Mouse (Mus musculus): ENCODE data around the gene Gm21988. TPM values are rescaled to one million over a fixed set of nuclear protein-coding genes. Genes with fewer than 3 reads are reported as not detected.

Gm21988 gene
- total RNA-seq, 1 experiment, result 2.4 TPM

DNA sequence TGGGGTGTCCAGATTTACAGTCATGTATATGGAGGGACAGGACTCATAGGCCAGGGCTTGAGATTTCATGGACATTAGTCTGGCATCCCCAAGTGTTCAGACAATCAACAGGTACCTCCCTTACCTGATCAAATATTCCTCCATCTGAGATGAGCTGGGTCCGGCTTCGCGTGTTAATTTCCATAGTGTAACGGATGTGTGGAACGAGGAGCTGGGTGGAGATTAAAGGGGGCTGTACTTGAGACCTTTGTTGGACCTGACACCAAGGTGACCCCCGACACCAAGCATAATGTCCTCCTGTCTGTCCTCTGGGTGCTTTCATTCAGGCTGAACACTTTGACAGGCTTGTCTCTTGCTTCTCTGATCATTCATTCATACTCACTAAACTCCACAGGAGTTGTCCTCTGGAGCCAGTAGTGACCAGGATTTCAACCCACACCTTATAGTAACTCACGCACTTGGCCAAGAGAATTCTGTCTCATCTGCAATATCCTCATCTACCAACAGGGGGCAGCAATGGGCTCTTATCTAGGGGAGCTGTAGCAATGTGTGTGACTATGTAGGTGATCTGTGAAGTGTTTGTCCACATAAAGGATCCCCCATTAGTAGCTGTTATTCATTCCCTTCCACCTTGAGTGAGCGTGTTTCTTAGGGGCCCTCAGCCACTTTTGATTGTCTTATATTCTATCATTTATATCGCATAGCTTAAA is 7.7 kb upstream of the Gm21988 start:
- Histone ChIP-seq H3K36me3 (ENCODE audit: control insufficient read depth, insufficient read depth, low read length, poor library complexity, severe bottlenecking) (no peaks in the 10 kb centered on the region), H3K4me3 (ENCODE audit: insufficient read depth in 1 of 2, low read depth in 1 of 2, low read length in 2 of 2, poor library complexity in 1 of 2, severe bottlenecking in 1 of 2) (no peak overlapping the region), H3K9me3 (ENCODE audit: control insufficient read depth, insufficient read depth, low read depth, low read length) (no peaks in the 10 kb centered on the region), H3K9ac (ENCODE audit: insufficient read depth, low read depth, low read length, poor library complexity, severe bottlenecking) (no peak overlapping the region), H3K27ac (ENCODE audit: insufficient read depth, low read depth, low read length, poor library complexity, severe bottlenecking) (no peak overlapping the region), H3K4me1 (ENCODE audit: control insufficient read depth in 2 of 2, insufficient read depth in 2 of 2, low read length in 2 of 2, poor library complexity in 1 of 2) (peaks cover 1 to 7% of the 10 kb centered on the region in 2 experiments; a peak in 2 of 4 replicates)
- TF ChIP-seq ZC3H11A (IDR thresholded peaks at IDR 0.05; ENCODE audit: borderline replicate concordance, low read depth, low read length) (no peak), MAFK (IDR thresholded peaks at IDR 0.05; ENCODE audit: insufficient read depth, low read depth, low read length) (peak; percentile 68; the same call in 1 of the 2 replicates)
- DNase-seq (ENCODE audit: low read depth, low spot score), result peak; percentile 68
- in situ Hi-C loops (cut with MboI; ENCODE audit: low sequenced_read_pairs in 2 of 2, unreplicated experiment in 2 of 2), result no loop called here

DNA sequence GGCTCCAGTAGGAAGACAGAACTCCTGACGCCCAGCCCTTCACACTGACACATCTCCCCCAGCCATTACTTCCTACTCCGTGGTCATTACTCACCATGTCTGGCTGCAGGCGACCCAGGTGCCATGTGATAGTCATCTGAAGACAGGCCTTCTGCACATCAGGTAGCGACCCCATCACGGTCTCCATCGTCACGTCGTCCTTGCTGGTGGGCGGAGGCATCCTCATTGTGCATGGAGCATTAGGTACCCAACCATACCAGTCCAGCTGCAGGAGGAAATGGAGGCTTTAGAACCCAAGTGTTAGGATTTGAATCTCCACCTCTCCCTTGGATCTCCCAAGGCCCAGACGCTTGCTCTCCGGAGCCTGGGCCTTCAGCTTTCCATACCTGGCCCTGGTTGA is 3.0 kb upstream of the Gm21988 start:
- in situ Hi-C loops (cut with MboI; ENCODE audit: low sequenced_read_pairs in 2 of 2, unreplicated experiment in 2 of 2), result no loop called here
- Histone ChIP-seq H3K27ac (ENCODE audit: insufficient read depth, low read depth, low read length, poor library complexity, severe bottlenecking) (no peak overlapping the region), H3K9me3 (ENCODE audit: control insufficient read depth, insufficient read depth, low read depth, low read length) (no peaks in the 10 kb centered on the region), H3K4me3 (ENCODE audit: insufficient read depth in 1 of 2, low read depth in 1 of 2, low read length in 2 of 2, poor library complexity in 1 of 2, severe bottlenecking in 1 of 2) (no peak overlapping the region), H3K9ac (ENCODE audit: insufficient read depth, low read depth, low read length, poor library complexity, severe bottlenecking) (no peak overlapping the region), H3K4me1 (ENCODE audit: control insufficient read depth in 2 of 2, insufficient read depth in 2 of 2, low read length in 2 of 2, poor library complexity in 1 of 2) (peaks cover 9 to 10% of the 10 kb centered on the region in 2 experiments; a peak in 3 of 4 replicates), H3K36me3 (ENCODE audit: control insufficient read depth, insufficient read depth, low read length, poor library complexity, severe bottlenecking) (peaks cover 3% of the 10 kb centered on the region; the same call in 1 of the 2 replicates)
- TF ChIP-seq HCFC1 (IDR thresholded peaks at IDR 0.05; ENCODE audit: borderline replicate concordance, insufficient read depth, low read length), result no peak
- no peak for TF ChIP-seq MAFK (IDR thresholded peaks at IDR 0.05; ENCODE audit: insufficient read depth, low read depth, low read length)
- no peak for TF ChIP-seq ZC3H11A (IDR thresholded peaks at IDR 0.05; ENCODE audit: borderline replicate concordance, low read depth, low read length)
- TF ChIP-seq ZNF384 (IDR thresholded peaks at IDR 0.05; ENCODE audit: low read depth, low read length), result no peak
- TF ChIP-seq CHD2 (IDR thresholded peaks at IDR 0.05; ENCODE audit: low read depth, low read length), result no peak
- DNase-seq (ENCODE audit: low read depth, low spot score), result no peak

DNA sequence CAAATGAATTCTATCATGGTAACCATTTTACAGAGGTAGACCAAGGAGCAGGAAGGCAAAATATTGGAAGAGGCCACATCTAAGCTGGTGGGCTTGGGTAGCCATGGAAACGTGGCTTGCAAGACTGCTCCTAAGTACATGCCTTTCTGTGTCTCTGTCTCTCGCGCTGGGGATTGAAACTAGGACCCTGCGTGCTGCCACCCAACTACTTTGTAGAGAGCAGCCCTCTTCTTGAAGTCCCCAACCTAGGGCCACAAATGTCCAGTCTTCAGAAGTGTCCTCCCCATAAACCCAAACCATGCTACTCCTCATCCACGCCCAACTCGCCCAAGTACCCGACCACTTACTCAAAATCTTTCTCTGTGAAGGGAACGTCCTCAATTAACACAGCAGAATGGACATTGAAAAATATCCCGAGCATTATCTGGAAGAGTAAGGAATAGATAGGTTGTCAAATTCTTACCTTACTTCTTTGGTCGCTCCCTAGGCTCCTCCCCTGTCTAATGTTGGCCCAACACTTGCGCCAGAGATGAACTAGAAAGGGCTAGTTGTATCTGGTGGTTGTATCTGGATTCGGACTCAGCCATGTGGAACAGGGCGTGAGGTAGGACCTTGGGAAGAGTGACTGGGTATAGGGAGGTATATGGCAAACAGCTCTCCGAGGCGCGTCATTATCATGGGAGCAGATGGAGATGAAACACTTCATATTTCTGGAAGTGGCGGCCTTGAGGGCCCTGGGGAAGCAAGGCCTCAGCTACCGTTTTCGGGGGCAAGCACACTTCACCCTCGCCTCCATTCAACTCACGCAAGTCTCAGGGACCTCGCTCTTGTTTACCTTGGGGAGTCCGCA is 814 bp downstream of the Gm21988 start:
- Histone ChIP-seq H3K4me1 (ENCODE audit: control insufficient read depth in 2 of 2, insufficient read depth in 2 of 2, low read length in 2 of 2, poor library complexity in 1 of 2) (peaks cover 7 to 16% of the 10 kb centered on the region in 2 experiments; a peak in 3 of 4 replicates), H3K9ac (ENCODE audit: insufficient read depth, low read depth, low read length, poor library complexity, severe bottlenecking) (peak overlapping the region; percentile 89), H3K9me3 (ENCODE audit: control insufficient read depth, insufficient read depth, low read depth, low read length) (no peaks in the 10 kb centered on the region), H3K4me3 (ENCODE audit: insufficient read depth in 1 of 2, low read depth in 1 of 2, low read length in 2 of 2, poor library complexity in 1 of 2, severe bottlenecking in 1 of 2) (peak overlapping the region; percentile 86 to 98), H3K27ac (ENCODE audit: insufficient read depth, low read depth, low read length, poor library complexity, severe bottlenecking) (no peak overlapping the region), H3K36me3 (ENCODE audit: control insufficient read depth, insufficient read depth, low read length, poor library complexity, severe bottlenecking) (peaks cover 17% of the 10 kb centered on the region)
- DNase-seq (ENCODE audit: low read depth, low spot score), result no peak
- in situ Hi-C loops (cut with MboI; ENCODE audit: low sequenced_read_pairs in 2 of 2, unreplicated experiment in 2 of 2), result no loop called here
- TF ChIP-seq ZC3H11A (IDR thresholded peaks at IDR 0.05; ENCODE audit: borderline replicate concordance, low read depth, low read length) (no peak), HCFC1 (IDR thresholded peaks at IDR 0.05; ENCODE audit: borderline replicate concordance, insufficient read depth, low read length) (no peak), MAFK (IDR thresholded peaks at IDR 0.05; ENCODE audit: insufficient read depth, low read depth, low read length) (no peak), ZNF384 (IDR thresholded peaks at IDR 0.05; ENCODE audit: low read depth, low read length) (no peak), CHD2 (IDR thresholded peaks at IDR 0.05; ENCODE audit: low read depth, low read length) (no peak)

DNA sequence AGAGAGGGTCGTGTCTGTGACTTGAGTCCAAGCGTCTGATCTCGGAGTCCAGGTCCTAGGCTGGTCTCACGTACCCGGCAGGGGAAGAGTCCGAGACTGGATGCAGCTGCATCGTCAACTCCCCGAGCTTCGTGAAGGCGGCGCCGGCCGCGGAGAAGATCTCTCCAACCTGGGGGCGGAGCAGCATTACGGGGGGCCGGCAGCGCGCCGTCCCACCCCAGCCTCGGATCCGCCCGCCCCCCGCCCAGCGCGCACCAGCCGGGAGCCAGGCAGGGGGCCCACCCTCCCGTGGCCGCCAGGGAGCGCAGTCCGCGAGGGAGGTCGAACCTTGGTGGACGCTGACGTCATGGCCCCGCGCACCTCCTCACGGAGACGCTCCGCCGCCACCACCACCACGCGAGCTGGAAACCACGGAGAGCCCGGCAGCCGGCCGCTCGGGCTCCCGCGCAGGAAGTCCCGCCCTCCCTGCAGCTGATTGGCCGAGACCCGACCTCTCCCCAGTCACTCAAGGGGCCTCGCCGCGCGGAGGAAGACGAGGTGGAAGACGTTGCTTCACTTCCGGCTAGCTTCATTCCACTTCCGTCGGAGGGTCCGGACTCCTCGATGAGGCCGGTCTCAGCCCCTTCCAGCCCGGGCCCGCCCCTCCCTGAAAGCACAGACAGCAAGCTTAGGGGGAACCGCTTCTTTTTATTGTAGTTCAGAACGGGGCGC is 2.0 kb downstream of the Gm21988 start, which contains the start of gene 0610010K14Rik:
TSS of gene 0610010K14Rik (minus strand) at position 458 of the 711 bp plus-strand sequence.
- peak within 1 kb of the TSS; percentile 89 for H3K9ac ChIP-seq (ENCODE audit: insufficient read depth, low read depth, low read length, poor library complexity, severe bottlenecking)
- H3K4me1 ChIP-seq (ENCODE audit: control insufficient read depth in 2 of 2, insufficient read depth in 2 of 2, low read length in 2 of 2, poor library complexity in 1 of 2), result peaks cover 11 to 22% of the 10 kb centered on the region in 2 experiments; a peak in 3 of 4 replicates
- in situ Hi-C loops (cut with MboI; ENCODE audit: low sequenced_read_pairs in 2 of 2, unreplicated experiment in 2 of 2), result no loop called here
- H3K9me3 ChIP-seq (ENCODE audit: control insufficient read depth, insufficient read depth, low read depth, low read length), result no peaks in the 10 kb centered on the region
- TF ChIP-seq ZC3H11A (IDR thresholded peaks at IDR 0.05; ENCODE audit: borderline replicate concordance, low read depth, low read length) (no peak), CHD2 (IDR thresholded peaks at IDR 0.05; ENCODE audit: low read depth, low read length) (peak; percentile 57; the same call in 1 of the 2 replicates)
- H3K27ac ChIP-seq (ENCODE audit: insufficient read depth, low read depth, low read length, poor library complexity, severe bottlenecking), result peak within 1 kb of the TSS; percentile 73
- peaks cover 17% of the 10 kb centered on the region for H3K36me3 ChIP-seq (ENCODE audit: control insufficient read depth, insufficient read depth, low read length, poor library complexity, severe bottlenecking)
- H3K4me3 ChIP-seq (ENCODE audit: insufficient read depth in 1 of 2, low read depth in 1 of 2, low read length in 2 of 2, poor library complexity in 1 of 2, severe bottlenecking in 1 of 2), result peak within 1 kb of the TSS; percentile 86 to 98
- peak; percentile 94 for DNase-seq (ENCODE audit: low read depth, low spot score)
